Mouse (Mus musculus) cerebellum, adult 18-20 months (tissue): ENCODE results near the gene Pxk.

Source experiments
- DNase-seq, 2 experiments: peaks; one replicate each; pipeline ENCODE4 v3.0.0; 2021

Gene Pxk

GRCm38 (mm10) chr14:8097978-8098686 is at the start of gene Pxk:
Gene Pxk, plus strand, starts transcription at chr14:8098211.
- peak; percentile 99 for DNase-seq

- no peak for DNase-seq
Measured at GRCm38 (mm10) chr14:8049334-8049733, 48.7 kb upstream of the Pxk start.

- no peak for DNase-seq
Measured at GRCm38 (mm10) chr14:8051869-8052268, 46.1 kb upstream of the Pxk start.

DNA sequence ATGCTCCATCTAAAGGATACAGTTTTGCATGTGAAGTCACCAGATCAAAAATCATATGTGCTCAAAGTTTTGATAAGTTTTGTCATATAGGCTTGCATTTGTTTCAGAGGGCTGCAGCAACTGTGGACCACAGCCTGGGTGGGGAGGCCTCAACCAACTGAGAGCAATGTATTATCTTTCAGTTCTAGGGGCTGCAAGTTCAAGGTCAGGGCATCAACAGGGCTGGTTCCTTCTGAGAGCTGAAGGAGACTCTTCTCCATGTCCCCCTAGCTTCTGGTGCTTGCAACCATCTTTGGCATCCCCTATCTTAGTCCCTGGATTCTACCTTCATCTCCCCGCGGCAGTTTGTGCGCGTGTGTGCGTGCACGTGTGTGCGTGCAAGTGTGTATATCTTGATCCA is 45.4 kb upstream of the Pxk start:
- DNase-seq: no peak

DNA sequence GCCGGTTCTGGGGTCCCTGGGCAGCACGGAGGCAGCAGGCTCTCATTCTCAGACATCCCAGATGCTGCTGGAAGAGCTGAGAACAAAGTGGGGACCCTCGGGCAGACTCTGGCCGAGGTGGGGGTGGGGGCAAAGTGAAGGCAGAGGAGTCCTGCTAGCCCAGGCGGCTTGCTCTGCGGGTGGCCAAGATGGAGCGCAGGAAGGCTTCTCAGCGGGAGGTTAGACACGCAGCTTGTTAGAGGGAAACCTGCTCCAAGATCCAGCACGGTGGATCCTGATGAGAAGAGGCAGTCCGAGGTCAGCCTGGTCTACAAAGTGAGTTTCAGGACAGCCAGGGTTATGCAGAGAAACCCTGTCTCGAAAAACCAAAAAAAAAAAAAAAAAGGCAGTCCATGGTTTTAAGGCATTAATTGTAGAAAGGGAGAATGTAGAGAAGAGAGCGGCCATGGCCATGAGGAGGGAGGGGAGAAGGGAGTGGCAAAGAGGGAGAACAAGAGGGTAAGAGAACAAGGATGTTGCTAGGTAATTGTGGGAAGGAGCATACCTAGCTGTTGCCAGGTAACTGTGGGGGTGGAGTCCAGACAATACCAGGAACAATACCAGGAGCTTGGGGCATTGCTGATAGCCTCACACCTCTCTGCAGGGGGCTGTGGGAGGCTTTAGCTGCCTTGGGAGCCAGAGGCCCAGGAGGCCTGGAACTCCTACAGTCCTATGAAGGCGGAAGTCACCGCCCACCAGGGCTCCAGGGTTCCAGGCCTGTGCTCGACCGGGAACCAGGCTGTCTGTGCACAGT is 43.5 kb upstream of the Pxk start:
- DNase-seq: no peak

DNA sequence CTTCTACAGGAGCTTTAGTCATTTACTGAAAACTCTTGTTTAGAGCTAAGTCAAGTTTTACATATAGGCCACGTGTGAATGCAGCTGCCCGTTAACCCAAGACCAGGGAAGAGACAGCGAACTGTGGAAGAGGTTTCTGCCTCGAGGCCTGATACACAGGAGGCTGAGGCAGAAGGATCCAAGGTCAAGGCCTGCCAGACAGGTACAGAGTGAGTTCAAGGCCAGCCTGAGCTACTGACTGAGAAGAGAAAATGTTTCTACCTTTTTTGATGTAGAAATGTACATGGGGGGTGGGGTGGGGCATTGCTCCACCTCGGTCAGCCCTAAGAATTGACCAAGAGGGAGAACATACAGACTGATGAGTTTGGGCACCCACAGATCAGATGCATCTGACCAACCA is 41.9 kb upstream of the Pxk start:
- no peak for DNase-seq

GRCm38 (mm10) chr14:8059938-8060337 is 38.1 kb upstream of the Pxk start:
- no peak for DNase-seq

GRCm38 (mm10) chr14:8062076-8062475 is 35.9 kb upstream of the Pxk start:
- DNase-seq: no peak

DNA sequence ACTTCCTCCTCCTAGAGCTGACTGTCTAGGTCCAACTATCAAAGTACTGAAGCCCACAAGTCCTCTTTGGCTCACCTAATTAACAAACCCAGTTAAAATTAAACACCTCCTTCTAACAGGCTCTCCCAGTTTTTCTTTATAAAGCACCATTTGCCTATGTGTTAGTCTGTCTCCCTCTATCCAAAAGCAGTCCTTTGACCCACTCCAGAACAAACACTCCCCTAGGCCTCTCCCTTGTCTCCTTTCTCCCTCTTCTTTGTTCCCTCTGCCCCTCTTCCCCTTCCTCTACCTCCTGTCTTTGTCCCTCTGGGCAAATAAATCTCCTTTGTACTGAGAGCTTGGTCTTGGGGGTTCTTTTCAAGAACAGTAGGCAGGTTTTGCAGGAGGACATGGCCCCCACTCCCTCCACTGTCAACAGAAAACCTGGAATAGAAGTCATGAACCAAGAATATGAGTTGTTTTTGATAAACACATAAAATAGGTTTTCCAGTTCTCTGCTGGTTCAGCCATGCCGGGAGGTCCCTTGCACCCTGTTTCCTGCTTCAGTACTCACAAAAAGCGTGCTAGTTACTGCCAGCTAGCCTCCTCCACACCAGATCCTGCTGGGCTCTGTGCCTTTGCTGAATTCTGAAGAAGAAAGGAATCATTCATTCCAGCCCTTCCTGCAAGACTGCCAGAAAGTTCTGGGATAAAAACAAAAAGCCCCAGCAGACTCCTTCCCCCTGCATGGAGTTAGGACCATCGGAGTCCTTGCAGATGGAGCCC is 35.3 kb upstream of the Pxk start:
- no peak for DNase-seq

- peak in 1 of 2 experiments; percentile 22 for DNase-seq
Measured at GRCm38 (mm10) chr14:8063835-8064785, 33.9 kb upstream of the Pxk start.

DNA sequence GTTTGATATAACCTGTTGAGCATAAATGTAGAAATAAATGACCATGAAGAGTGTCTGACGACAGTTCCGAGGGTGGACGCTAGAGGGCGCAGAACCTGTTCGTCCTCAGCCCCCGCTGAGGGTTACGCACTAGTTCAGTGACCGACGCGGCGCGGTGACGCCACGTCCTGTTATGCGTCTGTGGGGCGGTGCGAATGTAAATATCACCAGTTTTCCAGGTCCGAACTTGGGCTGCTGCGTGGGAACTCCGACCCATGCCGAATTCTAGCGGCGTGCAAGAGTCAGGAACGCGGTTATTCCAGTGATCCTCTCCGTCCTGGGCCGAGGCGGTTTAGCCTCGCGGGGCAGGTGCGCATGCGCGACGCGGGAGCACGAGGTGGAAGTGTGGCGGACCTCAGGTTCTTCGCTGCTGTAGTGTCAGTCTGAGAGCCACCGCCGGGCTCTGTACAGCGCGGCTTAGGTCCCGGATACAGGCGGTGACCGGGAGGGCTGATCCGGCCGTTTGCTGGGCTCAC is 17.8 kb upstream of the Pxk start, which contains the start of gene Rpp14:
Gene Rpp14 (plus strand): TSS at position 203 of the 515 bp plus-strand sequence.
- peak; percentile 95 to 98 for DNase-seq

GRCm38 (mm10) chr14:8080718-8081117 is 17.3 kb upstream of the Pxk start:
- no peak for DNase-seq

DNA sequence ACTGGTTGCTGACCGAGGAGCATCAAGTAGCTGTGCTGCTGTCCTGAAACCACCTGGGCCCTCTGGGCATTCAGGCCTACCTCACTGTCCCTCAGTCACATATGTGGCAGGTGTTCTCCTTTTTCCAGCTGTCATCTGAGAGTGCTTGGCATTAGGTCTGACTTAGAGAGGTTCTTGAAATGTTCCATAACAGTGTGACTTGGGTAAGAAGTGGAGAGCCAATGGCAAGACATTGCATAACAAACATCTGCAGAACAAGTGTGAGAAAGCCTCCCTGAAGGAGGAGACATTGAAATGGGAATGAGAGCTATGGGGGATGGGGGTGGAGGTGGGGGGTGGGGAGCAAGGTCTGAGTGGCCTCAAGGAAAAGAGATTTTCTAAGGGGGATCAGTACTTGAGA is 15.1 kb upstream of the Pxk start:
- no peak for DNase-seq

- no peak for DNase-seq
Measured at GRCm38 (mm10) chr14:8089016-8089415, 9.0 kb upstream of the Pxk start.

DNA sequence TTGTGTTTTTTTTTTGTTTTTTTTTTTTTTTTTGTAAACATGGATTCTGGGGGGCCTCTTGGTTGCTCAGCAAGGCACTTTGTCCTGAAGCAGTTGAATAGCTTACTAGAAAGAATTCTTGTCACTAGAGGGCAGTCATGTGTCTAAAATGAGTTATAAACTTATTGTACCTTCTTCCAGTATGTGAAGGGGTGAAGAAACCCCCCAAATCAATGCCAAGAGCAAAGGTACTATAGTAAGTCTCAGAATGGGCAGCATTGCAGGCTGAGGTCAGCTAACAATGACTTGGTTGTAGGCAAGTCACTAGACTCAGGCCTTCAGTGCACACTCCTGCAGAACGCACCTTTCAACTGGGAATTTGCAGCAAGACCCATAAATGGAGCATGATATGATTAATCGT is 5.4 kb upstream of the Pxk start:
- no peak for DNase-seq

- no peak for DNase-seq
Measured at GRCm38 (mm10) chr14:8093427-8093826, 4.6 kb upstream of the Pxk start.

- no peak for DNase-seq
Measured at GRCm38 (mm10) chr14:8094931-8095561, 3.0 kb upstream of the Pxk start.

- no peak for DNase-seq
Measured at GRCm38 (mm10) chr14:8095562-8095950, 2.5 kb upstream of the Pxk start.

DNA sequence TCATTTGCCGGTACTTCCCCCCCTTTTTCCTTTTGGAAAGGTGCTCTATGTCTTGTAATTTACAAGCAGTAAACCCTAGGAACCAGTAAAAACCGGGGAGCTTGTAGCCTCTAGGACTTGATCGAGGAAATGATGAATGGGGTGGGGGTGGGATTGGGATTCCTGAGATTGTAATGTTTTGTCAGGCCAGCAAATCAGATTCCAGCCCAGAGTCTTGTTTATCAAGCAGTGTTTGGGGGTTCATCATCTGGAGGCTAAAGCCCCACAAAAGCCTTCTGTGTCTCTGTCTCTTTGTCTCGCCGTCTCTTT is 630 bp downstream of the Pxk start:
- no peak for DNase-seq

GRCm38 (mm10) chr14:8099561-8100021 is 1.6 kb downstream of the Pxk start:
- DNase-seq: peak in 1 of 2 experiments; percentile 29

GRCm38 (mm10) chr14:8101886-8102285 is 3.9 kb downstream of the Pxk start:
- DNase-seq: peak; percentile 52 to 56

DNA sequence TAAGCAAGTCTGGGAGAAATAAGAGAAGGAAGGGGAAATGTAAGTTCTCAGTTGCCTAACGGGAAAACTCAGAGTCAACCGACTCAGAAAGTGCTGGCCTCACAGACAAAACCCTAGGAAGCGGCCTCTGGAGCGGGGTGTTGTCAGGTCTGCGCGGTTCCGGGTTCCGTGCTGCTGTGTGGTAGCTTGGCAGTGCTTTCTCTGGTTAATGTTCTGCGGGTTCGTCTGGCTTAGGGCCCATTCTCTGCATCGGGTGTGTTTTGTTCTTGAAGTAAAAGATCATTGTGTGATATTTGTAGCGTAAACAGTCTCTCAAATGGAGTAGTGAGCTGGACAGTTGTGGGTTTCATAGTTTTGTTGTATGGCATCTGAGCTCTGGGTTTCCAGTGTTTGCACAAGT is 4.7 kb downstream of the Pxk start:
- DNase-seq: no peak
